Mouse (Mus musculus) erythroblast, embryonic 14.5 days (primary cell): ENCODE results near the gene Six3.

Source experiments
- GATA1 ChIP-seq: IDR thresholded peaks from 2 replicates; pipeline ENCODE4 v1.6.1; 2012; ENCODE audit warnings: low read length, inconsistent platforms, mixed read lengths
- TAL1 ChIP-seq: IDR thresholded peaks from 3 replicates; pipeline ENCODE4 v1.6.1; 2012; ENCODE audit warnings: low read length, inconsistent platforms, mixed read lengths

GRCm38 (mm10) chr17:85613266-85613860 lies at the start of gene Six3:
- TF ChIP-seq TAL1 (no peak), GATA1 (no peak)
